Mouse (Mus musculus) kidney, adult 11 months (tissue): ENCODE results near the gene Prkag2.

Experiments used
- DNase-seq: peaks from one replicate; pipeline ENCODE4 v3.0.0; 2022

Gene Prkag2

DNA sequence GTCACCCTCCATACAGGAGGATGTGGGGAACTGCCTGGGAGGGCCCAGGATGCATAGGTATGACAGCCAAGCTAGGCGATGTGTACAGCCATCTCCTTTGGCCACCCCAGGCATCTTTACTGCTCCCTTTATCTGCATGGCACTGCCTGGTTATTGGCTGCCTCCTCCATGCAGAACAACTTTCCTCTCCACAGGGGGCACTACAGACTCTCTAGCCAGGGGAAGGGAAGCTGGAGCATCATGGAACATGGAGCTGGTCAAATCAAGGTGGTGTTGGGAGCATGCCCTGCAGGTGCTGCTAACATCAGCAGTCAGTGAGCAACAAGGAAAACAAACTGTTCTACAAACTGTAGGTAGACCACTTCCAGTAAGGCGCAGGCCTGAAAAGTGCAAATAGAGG is 56.4 kb downstream of the Prkag2 start:
- no peak for DNase-seq

DNA sequence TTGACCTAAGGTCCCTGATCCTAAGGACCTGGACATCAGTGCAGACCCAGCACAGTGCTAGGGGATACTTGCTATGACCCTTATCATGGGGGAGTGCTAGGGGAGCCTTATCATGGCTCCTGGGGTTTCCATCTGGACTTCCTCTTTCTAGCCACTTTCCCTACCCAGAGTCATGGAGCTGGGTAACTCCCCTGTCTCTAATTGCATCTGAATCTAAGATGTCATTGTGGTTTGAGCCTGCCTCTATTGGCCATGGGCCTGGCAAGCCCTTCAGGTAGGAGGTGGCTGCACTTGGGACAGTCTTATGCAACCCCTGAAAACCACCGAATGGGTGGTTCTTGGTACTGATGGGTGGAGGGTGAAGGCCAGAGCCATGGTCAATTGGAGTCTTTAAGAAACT is 58.5 kb downstream of the Prkag2 start:
- DNase-seq, result no peak

DNA sequence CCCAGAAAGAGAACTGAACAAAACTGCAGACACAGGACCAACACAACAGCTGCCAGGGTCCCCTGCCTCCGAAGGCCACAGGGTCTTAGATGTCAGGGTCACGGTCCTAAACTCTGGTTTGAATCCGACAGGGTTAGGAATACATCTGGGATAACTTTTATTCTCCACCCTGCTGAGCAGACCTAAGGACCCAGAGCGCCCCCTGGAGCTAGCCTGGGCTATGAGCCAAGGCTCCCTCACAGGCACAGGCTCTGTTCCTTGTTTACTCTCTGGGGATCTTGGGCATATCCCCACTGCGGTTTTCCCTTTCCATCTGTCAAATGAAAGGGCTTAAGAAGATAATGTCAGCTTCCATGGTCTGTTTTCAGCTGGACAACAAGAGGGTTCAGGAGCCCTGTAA is 59.1 kb downstream of the Prkag2 start:
- no peak for DNase-seq

DNA sequence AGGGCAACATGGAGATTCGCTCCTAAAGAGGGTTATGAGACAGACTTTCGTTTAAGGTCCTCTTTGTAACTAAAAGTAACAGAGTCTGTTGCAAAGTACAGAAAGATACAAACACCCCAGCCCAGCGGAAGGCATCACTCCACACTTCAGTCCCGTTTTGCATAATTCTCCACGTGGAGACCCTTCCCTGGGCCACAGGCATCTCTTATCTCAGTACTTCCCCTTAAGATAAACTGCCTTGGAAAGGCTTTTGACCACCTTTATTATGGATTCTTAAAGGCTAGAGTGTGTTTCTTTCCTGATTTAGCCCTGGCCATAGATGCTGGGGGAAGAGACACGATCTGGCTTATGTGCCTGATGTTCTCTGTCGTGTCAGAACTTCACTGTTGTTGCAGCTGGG is 59.5 kb downstream of the Prkag2 start:
- DNase-seq, result no peak

DNA sequence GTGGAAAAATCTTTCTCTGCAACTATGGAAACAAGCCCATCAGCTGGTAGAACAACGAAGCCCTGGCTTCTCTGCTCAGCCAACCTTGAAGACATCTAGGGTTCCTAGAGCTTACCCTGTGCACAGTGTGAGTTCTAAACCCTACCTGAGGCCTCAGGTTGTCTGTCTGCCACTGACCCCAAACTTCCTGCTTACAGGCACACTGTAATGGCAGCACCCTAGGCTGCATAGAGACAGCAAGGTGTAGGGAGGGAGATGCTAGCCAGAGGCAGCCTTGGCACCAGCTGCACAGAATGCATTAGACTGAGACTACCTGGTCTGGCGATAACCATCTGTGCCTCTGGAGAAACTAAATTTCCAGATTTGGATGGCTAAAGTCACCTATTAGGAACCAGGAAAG is 61.6 kb downstream of the Prkag2 start:
- peak; percentile 26 for DNase-seq

DNA sequence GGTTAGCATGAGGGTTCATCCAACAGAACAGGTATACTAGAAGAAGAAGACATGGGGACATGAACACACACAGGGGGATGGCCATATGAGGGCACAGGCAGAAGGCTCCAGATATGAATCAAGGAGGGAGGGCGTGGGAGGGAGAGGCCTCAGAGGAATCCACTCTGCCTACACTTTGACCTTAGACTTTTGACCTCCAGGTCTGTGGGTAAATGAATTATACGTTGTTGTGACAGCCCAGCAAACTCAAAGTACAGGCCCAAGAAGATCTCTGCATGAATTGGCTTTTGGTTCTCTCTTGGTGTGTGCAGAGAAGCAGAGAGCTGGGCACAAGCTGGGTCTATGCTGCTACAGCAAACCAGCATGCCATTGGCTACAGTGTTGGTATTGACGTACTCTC is 65.1 kb downstream of the Prkag2 start:
- peak; percentile 25 for DNase-seq

DNA sequence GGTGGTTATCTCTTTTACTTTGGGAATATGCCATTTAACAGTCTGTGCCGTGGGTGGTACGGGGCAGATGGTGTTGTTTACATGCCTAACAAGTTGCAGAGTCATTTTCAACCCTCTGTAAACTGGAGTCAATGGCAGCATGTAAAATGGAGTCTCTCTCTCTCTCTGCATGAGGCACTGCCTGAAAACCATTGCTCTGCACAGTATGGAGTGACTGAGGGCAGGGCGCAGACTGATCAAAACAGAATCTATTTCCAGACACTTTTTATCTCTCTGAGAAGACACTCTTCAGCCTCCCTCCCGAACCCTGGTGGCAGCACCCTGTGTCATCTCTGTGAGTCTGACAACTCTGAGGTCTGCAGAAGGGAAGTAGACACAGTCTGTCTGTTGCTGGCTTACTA is 69.0 kb downstream of the Prkag2 start:
- no peak for DNase-seq

DNA sequence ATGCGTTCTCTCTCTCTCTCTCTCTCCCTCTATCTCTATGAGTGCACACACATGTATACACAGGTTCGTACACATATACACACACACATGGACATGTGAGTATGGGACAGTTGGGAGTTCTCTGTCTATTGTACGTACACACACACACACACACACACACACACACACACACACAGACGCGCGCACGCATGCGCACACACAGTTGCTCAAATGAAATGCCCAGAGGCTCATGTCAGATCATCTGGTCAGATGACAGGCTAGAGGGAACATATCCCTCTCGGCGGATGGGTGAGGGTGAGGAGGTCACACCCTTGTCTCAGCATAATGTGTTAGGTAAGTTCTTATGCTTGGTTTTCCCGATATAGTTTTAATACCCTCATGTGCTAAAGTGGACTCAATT is 69.4 kb downstream of the Prkag2 start:
- no peak for DNase-seq

DNA sequence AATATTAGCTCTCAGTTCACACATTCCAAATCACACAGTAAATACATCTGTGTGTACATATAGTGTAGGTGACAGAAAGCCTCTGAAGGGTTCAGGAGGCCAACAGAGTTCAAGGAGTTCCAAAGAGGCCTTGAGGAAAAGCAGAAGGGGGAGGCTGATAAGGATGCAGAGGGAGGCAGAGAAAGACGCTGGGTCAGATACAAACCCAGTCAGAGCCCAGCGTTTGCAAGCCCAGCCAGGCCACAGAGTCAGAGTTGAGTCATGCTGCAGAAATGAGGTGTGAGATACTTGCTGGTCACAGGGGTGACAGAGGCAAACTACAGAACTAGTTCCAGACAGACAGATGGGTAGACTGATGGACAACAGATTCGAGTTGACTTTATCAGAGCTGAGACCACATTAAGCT is 70.2 kb downstream of the Prkag2 start:
- no peak for DNase-seq

DNA sequence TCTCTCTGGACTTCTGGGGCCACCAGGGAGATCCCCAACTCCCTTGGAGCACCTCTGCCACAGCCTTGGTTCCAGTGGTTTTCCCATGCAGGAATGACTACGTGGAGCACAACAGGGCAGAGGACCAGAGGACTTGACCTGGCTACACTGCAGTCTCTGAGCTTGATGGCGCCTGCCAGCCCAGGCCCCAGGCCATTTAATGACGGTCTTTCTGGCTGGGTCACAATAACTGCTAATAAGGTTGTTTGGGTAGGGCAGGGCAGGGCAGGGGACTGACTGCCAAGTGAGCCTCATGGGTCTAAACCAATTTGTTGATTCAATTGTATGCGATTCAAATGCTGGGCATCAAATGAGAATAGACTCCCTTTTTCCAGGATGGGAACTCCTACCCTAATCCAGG is 72.8 kb downstream of the Prkag2 start:
- no peak for DNase-seq

DNA sequence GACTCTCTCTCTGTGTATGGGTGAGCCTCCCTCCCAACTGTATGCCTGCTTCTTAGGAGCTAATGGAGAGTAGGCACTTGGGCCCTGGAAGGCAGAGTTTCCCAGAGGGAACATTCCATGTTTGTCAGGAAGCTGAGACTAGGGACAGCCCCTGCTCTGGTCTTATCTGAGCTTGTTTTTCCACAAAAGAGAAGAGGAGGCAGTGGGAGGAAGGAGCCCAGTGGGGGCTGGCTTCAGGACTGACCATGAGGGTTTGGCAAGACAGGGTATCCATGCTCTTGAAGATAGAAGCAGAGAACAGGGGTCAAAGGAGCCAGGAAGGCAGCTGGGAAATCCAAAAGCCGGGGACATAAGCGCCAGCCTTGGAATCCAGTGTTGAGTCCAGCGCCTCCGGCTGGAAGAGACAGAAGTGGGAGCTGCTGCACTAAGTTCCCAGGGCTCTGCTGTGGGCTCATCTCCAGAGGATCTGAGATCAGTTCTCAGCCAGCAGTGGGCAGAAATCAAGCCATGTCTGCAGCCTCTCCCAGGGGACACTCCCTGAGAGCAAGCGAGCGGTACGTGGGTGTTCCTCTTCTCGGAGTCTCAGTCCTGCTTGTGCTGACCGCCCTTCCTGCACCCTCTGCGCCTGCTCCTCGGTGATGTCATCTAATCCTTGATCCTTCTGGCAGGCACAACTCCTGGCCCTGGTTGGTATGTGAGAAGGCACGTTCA is 75.0 kb downstream of the Prkag2 start:
- no peak for DNase-seq

DNA sequence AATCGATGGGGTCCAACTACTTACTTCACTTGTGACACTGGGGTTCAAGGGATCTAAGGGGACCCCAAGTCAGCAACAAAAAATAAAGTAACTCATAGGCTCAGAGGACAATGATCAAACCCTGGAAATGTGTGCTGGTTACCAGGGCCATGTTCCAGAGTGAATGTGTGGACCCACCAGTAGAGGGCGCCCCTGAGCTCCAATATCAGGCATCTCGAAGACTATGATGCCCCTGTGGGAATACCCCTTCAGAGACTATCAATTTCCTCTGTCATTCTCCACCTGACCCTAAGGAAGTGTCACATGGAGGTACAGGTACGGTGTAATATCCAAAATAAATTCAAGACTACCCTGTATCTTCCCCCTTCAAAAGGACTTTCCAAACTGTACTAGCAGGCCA is 77.5 kb downstream of the Prkag2 start:
- no peak for DNase-seq

DNA sequence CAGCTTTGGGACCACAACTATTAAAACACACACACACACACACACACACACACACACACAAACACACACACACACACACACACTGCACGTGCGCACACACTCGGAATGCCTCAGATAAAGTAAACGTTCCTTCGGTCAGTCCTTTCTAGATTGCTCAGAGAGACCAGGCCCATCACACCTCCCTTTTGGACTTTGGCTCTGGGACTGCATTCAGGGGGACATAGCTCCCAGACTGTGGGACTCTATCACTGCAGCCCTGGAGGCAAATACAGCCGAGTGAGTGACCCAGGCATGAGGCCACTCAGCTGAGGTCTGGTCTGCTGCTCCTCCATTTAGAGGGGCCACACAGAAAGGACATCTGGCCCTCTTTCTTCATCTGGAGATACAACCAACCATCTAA is 81.2 kb downstream of the Prkag2 start:
- no peak for DNase-seq

DNA sequence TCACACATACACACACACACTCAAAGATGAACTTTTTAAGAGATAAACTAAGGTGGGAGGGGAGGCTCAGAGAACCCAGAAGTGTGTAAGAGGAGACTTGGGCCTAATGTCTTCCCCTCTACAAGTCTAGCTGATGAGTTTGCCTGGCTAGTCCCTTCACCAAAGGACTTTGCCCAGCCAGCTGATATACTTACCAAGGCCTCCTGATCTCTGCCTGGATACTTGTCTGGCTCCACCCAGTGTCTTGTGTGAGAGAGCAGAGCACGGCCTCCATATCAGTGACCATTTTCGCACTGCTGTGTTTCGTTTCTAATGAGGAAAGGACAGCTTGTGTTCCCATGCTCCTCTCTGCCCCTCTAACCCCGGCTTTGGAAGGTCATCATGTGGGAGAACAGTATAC is 88.3 kb downstream of the Prkag2 start:
- DNase-seq, result no peak

DNA sequence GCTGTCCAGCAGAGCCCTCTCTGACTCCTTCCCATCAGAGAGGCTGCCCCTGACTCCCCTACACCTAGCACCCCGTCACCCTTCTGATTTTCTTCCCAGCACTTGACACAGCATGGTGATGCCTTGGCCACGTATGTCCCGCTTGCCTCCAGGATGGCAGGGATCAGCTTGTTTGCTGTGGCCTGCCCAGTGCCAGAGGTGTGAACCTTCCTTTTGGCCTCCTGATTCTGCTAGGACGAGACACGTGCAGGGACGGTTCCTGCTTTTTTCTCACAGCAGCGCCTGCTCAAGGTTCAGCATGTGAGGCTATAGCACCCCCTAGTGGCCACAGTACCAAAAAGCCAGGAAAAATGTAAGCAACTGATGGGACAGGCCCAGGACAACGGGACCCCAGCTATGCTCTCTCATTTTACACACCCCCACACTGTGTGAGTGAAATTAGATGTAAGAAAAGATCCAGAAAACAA is 89.4 kb downstream of the Prkag2 start:
- DNase-seq, result peak; percentile 67

DNA sequence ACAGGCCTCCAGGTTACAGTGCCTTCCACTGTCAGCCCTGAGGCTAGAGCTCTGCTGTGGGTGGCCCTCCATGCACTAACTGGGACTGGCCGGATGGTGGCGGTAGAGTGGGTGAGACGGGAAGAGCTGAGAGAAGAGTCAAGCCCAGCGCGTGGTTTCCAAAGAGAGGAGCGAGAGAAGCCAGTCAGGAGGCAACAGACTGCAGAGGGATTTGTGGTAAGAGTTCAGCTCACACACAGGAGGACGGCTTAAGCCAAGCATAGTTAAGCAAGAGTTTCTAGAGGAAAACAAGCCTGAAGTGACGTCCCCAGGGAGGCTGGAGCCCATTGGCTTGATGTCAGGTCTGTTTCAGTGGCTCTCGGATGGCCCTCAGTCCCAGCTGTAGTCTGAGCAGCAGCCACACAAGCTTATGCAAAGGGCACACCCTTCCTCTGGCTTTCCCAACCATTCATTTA is 90.0 kb downstream of the Prkag2 start:
- DNase-seq, result peak; percentile 60

DNA sequence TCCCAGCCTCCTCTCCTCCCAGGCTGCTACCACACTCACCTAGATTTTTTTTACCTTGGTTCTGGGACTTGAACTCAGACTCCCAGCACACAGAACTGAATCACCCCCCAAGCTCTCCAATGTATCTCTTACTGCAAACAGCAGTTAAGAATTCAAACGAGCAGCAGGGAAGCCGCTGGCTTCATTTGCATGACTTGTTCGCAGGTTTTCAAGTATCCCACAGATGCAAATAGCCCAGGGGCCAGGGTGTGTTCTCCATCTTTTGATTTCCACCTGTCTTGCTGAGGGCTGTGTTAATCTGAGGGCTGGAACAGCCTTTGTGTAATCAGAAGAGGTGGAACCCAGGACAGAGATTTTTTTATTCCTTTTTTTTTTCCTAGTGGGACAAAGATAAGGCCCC is 90.7 kb downstream of the Prkag2 start:
- DNase-seq, result no peak

DNA sequence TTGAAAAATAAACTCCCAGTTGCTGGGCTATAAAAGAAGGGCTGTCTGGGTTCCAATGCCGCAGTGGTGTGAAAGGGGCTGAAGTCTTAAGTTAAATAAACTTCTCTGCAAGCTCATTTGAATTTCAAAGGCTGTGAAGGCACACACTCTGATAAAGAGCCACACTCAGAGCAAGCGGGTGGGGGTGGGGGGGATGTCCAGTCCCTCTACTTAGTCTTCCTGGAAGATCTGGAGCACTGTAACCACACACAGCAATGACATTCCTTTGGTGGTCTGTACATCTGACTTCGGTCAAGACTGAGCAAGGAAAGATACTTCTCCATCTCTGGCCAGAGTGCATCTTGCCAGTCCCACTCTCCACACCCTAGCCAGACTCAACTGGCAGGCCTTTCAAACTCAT is 91.5 kb downstream of the Prkag2 start:
- no peak for DNase-seq

DNA sequence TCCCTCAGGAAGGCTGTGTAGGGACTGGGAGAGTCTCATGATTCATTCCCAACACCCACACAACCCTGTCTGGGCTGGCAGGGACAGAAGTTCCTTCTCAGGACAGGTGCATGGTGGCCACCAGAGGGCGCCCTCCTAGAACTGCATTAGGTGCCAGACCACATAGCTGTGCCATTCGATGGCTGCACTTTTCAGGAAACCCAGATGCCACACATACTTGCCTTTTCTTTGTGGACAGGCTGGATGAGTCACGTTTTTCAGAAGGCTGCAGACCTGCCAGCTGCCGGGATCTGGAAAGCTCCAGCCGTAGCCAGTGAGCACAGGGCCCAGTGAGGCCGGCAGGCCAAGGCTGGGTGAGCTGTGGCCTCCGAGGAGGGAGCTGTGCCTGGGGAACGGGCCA is 93.6 kb downstream of the Prkag2 start:
- peak; percentile 87 for DNase-seq

DNA sequence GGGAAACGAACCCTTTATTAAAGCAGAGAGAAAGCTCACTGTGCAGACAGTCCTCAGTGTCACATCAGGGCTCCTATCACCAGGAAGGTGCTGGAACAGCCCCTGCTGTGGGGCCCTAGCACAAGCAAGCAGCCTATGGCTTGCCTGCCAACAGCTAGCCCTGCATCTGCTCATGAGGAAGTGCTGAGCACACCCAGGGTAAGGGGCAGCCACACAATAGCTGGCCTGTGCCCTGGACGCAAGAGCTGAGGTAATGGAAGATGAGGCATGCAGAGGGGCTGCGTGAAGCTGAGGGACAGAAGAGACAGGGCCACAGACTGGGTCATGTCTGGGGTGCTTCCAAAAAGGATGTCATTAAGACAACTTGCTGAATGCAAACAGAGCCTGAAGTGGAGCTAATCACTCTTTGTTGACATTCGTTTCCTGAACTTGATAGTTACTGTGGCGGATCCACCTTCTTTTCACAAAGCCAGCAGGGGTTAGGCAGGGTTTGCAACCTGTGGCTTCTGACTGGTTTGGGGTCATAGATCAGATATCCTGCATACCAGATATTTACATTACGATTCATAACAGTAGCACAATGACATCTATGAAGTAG is 94.8 kb downstream of the Prkag2 start:
- no peak for DNase-seq

DNA sequence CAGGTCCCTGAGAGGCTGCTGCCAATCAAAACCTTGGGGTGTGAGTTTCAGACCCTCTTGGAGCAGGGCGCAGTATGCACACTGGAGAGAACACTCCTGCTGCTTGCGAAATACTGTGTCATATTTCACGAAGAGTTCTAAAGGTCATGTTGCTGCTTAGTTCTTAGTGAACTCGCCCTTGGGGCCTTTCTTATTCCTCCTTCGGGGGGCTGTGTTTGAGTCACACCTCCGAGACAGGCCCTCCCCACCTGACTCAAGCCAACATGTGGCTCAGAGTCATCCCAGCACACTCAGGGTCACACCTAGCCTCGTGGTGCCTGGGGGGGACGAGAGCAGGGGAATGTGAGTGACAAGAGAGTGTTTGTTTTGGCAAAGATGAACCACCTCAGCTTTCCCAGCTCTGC is 99.0 kb downstream of the Prkag2 start:
- no peak for DNase-seq

DNA sequence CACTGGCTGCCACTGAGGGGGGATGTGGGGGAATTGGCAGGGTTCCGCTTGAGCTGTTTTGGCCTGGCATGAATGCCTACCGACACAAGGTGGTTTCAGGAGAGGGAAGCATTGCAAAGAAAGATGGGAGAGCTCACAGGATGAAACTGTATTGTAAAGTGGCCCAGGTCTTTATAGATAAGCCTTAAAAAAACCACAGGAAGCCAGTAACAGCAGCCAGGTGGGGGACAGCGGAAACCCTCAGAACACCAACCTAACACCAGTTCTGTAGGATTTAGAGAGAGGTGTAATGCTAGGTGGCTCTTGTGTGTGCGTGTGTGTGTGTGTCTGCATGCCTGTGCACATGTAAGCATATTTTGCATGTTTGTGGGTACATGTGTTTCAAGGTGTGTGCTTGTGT is 101.1 kb downstream of the Prkag2 start:
- DNase-seq, result no peak

DNA sequence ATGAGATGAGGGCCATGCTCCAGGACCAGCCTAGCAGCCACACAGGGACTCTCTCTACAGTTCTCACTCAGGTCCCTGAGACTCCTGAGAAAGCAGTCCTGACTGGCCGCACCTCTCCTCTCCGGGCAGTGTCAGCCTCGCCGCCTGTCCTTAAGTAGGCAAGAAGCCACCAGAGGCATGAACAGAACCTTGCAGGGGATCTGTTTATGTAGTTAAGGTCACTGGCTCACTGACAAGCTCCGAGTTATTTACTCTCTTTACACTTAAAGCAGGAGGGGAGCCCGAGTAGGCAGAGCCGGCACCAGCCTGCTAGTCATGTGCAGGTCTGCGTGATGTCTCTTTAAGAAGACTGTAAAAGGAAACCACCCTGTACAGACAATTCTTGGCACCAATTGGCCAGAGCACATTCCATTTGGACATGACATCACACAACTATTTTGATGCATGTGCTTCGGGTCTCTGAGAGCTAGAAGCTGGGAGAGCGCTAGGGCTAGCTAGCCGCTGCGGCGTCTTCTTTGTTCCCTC is 104.8 kb downstream of the Prkag2 start:
- peak; percentile 84 for DNase-seq

DNA sequence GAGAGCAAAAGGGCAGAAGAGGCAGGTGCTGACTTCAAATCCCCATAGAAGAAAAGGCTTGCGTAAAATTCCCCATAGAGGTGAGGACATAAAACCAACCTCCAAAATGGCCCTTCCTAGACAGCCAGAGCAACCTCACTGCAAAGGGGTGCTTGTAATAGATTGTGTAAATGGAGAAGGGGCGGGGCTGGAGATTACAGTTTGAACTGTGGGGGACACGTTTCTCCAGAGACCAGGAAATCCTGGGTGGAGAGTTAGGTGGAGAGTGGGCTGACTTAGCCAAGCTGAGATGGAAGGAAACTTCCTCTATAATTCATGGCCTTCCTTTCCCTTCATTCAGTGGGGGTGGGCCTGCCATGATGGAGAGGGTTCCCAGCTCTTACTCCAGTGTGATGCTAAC is 107.3 kb downstream of the Prkag2 start:
- DNase-seq, result no peak

DNA sequence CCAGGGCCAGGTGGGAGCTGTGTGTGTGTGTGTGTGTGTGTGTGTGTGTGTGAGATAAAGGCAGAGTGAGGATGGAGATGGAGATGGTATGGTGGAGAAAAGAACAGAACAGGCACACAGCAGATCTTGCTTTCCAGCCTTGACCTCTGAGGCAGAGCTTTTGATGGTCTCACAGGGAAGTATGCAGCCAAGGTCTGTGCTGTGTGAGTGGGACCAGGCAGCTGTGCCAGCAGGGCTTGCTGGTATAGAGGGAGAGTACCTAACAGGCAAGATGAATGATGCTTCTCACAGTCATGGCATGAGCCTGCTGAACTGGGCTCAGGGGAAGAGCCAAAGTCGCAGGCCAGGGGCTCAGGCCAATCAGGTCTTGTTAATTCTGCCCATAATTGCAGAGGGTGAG is 108.9 kb downstream of the Prkag2 start:
- DNase-seq, result no peak
